In the genomic region with DNA sequence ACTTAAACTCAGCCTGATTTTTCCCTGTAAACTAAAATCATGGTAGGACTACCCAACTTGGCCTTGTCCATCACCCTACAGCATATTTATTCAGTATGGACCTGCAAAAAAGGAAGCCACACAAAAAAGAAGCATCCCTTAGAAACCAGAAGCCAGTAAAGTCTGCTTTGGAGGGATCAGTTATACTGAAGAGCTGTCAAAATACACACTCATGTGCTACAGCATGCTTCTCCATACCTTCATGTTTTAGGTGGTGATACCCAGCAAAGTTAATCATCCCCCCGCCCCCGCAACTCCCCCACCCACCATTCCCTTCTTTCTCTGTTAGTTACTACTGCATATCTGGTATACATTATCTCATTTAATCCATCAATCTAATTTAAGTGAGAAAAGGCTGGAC, we compare ENCODE assay signal across 7 mouse cellular contexts. TPM values are rescaled to one million over a fixed set of nuclear protein-coding genes. Genes with fewer than 3 reads are reported as not detected.
DNase-seq lines count a peak whose midpoint lies in the region; ATAC-seq lines count a peak whose summit lies in the region.

No protein-coding gene starts in this region.

- H3K4me2 ChIP-seq in lung, embryonic 16.5 days (ENCODE audit: low read depth, low read length): peak overlapping the region; percentile 90
- H3K4me2 ChIP-seq in limb, embryonic 15.5 days: peak overlapping the region; percentile 72
- peak overlapping the region; percentile 69 for H3K4me2 ChIP-seq in stomach, embryonic 15.5 days

- peaks cover 45% of the 10 kb centered on the region for H3K4me1 ChIP-seq in lung, embryonic 16.5 days (replicated peaks; ENCODE audit: control insufficient read depth, insufficient read depth, low read length)
- H3K4me1 ChIP-seq in forebrain, embryonic 10.5 days: peaks cover 82% of the 10 kb centered on the region
- peaks cover 64% of the 10 kb centered on the region for H3K4me1 ChIP-seq in limb, embryonic 15.5 days
- H3K4me1 ChIP-seq in stomach, embryonic 15.5 days: peaks cover 51% of the 10 kb centered on the region

- no peak for DNase-seq in lung, postnatal 36 days
- DNase-seq in forebrain, embryonic 10.5 days (ENCODE audit: extremely low spot score, low spot score): no peak
- no peak for DNase-seq in layer of hippocampus, adult 9-11 months
- DNase-seq in left cerebral cortex, adult 9 months (ENCODE audit: low spot score in 2 of 2): no peak

- 65% methylated on average over 2 of the region's 2 CpGs for WGBS in lung, embryonic 16.5 days
- 64% methylated on average over 2 of the region's 2 CpGs for WGBS in forebrain, embryonic 10.5 days
- 45% methylated on average over 2 of the region's 2 CpGs for WGBS in limb, embryonic 15.5 days
- WGBS in stomach, embryonic 15.5 days: 46% methylated on average over 2 of the region's 2 CpGs

- no peaks in the 10 kb centered on the region for H3K9me3 ChIP-seq in lung, embryonic 16.5 days (ENCODE audit: control insufficient read depth, low read length)
- no peaks in the 10 kb centered on the region for H3K9me3 ChIP-seq in forebrain, embryonic 10.5 days
- H3K9me3 ChIP-seq in limb, embryonic 15.5 days: no peaks in the 10 kb centered on the region
- H3K9me3 ChIP-seq in stomach, embryonic 15.5 days: no peaks in the 10 kb centered on the region

- peaks cover 2% of the 10 kb centered on the region; the same call in 1 of the 2 replicates for H3K36me3 ChIP-seq in lung, embryonic 16.5 days (ENCODE audit: control insufficient read depth, insufficient read depth, low read length)
- peaks cover 23% of the 10 kb centered on the region for H3K36me3 ChIP-seq in forebrain, embryonic 10.5 days (replicated peaks)
- H3K36me3 ChIP-seq in limb, embryonic 15.5 days: no peaks in the 10 kb centered on the region; the same call in 1 of the 2 replicates
- no peaks in the 10 kb centered on the region for H3K36me3 ChIP-seq in stomach, embryonic 15.5 days

- H3K27ac ChIP-seq in lung, embryonic 16.5 days (ENCODE audit: low read length): peak overlapping the region; percentile 93; the same call in 1 of the 2 replicates
- peak overlapping the region; percentile 88 for H3K27ac ChIP-seq in forebrain, embryonic 10.5 days
- H3K27ac ChIP-seq in limb, embryonic 15.5 days: peak overlapping the region; percentile 94
- peak overlapping the region; percentile 97; the same call in 1 of the 2 replicates for H3K27ac ChIP-seq in stomach, embryonic 15.5 days

- peak overlapping the region; percentile 81 for H3K9ac ChIP-seq in lung, embryonic 16.5 days (ENCODE audit: low read length)
- no peak overlapping the region for H3K9ac ChIP-seq in limb, embryonic 15.5 days
- H3K9ac ChIP-seq in stomach, embryonic 15.5 days: no peak overlapping the region

- no peak for ATAC-seq in lung, embryonic 16.5 days (ENCODE audit: low read depth)
- no peak for ATAC-seq in limb, embryonic 15.5 days (ENCODE audit: insufficient number of reproducible peaks, low FRiP score, low TSS enrichment, low read depth)
- ATAC-seq in stomach, embryonic 15.5 days (ENCODE audit: insufficient read depth, low FRiP score, low read depth): no peak

- H3K27me3 ChIP-seq in lung, embryonic 16.5 days (ENCODE audit: control insufficient read depth, insufficient read depth, low read depth, low read length): no peaks in the 10 kb centered on the region
- no peaks in the 10 kb centered on the region for H3K27me3 ChIP-seq in forebrain, embryonic 10.5 days (ENCODE audit: poor library complexity, severe bottlenecking)
- no peaks in the 10 kb centered on the region for H3K27me3 ChIP-seq in limb, embryonic 15.5 days
- no peaks in the 10 kb centered on the region for H3K27me3 ChIP-seq in stomach, embryonic 15.5 days (replicated peaks)

- peak overlapping the region; percentile 67 for H3K4me3 ChIP-seq in lung, embryonic 16.5 days (ENCODE audit: low read length)
- H3K4me3 ChIP-seq in forebrain, embryonic 10.5 days: peak overlapping the region; percentile 56
- H3K4me3 ChIP-seq in limb, embryonic 15.5 days: peak overlapping the region; percentile 56
- peak overlapping the region; percentile 59 for H3K4me3 ChIP-seq in stomach, embryonic 15.5 days (replicated peaks)

RNA-seq across cellular contexts. Expression of gene Kmt2e, which starts 16.5 kb away (rescaled TPM):
- 99.2 and 101 TPM in 2 replicates for polyA plus RNA-seq in lung, embryonic 16.5 days (2015; fragmentation: Nextera tagmentation; extraction: Ambion mirVana)
- 85.8 and 86.1 TPM in 2 replicates for polyA plus RNA-seq in forebrain, embryonic 10.5 days (2016; fragmentation: Nextera tagmentation; extraction: Ambion mirVana)
- 105 and 109 TPM in 2 replicates for polyA plus RNA-seq in limb, embryonic 15.5 days (2015; fragmentation: Nextera tagmentation; extraction: Ambion mirVana)
- 95.2 and 99.7 TPM in 2 replicates for polyA plus RNA-seq in stomach, embryonic 15.5 days (2015; fragmentation: Nextera tagmentation; extraction: Ambion mirVana)
